Mouse (Mus musculus): ENCODE results near the gene Sash1. TPM values are rescaled to one million over a fixed set of nuclear protein-coding genes. Genes with fewer than 3 reads are reported as not detected.

Gene Sash1
- polyA plus RNA-seq, 1 experiment from 2014 or later: 6.5 TPM

DNA sequence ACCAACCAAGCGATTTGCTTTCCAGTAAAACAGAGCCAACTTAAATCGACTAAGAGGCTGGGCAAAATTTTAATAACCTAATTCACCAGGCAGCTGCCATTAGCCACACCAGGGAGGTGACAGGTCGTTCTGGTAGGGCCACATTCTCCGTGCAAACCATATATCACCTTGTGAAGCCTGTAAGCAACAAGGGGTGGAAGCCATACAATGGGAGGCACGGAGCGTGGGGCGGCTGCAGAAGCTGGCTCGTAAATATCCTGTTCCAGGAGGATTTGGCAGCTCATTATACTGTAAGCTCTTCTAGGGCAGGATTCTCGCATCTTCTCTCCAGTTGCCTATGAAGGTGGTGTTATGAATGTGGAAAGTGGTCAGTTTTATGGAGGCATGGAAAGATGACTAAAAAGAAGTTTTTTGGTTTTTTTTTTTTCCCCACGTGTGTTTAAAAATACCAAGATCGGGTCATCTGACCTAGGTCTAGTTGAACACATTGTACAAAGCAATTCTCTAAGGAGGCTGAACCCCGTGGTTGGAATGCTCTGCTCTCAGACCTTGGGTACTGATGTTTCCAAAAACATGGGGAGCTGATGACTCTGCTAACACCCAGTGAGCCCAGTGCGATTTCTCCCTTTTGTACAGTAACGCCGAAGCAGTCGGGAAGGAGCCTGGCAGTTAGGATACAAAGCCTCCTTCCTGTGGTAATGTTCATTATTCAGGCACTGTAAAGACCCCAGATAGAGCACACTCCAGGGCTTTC, 24.5 kb upstream of the Sash1 start:
- H3K9me3 ChIP-seq (ENCODE audit: control insufficient read depth, low read length): no peaks in the 10 kb centered on the region
- no peaks in the 10 kb centered on the region for H3K4me1 ChIP-seq (replicated peaks; ENCODE audit: control insufficient read depth, insufficient read depth, low read length)
- no peak overlapping the region for H3K27ac ChIP-seq (ENCODE audit: low read depth, low read length)
- no peak overlapping the region for H3K4me2 ChIP-seq (replicated peaks; ENCODE audit: low read depth, low read length)
- 79% methylated on average over 16 of the region's 16 CpGs for WGBS
- H3K27me3 ChIP-seq (ENCODE audit: control insufficient read depth, insufficient read depth, low read length): no peaks in the 10 kb centered on the region
- no peak overlapping the region for H3K9ac ChIP-seq (ENCODE audit: low read depth, low read length)
- H3K36me3 ChIP-seq (ENCODE audit: control insufficient read depth, insufficient read depth, low read length): no peaks in the 10 kb centered on the region
- no peak overlapping the region for H3K4me3 ChIP-seq (ENCODE audit: low read depth, low read length)
- ATAC-seq (ENCODE audit: low FRiP score): no peak
- DNase-seq (ENCODE audit: low spot score): no peak

DNA sequence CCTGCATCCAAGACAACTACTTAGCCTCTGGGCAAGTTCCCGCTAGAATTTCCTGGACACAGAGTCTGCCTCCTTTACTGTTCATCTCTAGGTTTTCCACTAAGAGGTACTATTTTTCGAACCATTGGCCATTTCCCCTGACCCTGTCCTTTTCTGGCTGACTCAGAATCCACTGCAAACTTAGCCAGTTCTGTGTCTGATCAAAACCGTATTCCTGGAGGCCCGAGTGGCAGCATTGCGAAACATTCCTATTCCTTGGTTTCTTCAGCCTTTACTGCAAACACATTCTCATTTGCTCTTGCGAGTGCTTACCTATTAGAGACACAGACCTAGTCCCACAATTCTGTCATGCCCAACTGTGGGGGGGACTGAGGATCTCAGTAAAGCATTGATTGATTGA, 17.2 kb upstream of the Sash1 start:
- no peaks in the 10 kb centered on the region for H3K36me3 ChIP-seq (ENCODE audit: control insufficient read depth, insufficient read depth, low read length)
- 93% methylated on average over 6 of the region's 6 CpGs for WGBS
- H3K4me1 ChIP-seq (replicated peaks; ENCODE audit: control insufficient read depth, insufficient read depth, low read length): no peaks in the 10 kb centered on the region
- no peak overlapping the region for H3K4me3 ChIP-seq (ENCODE audit: low read depth, low read length)
- H3K27ac ChIP-seq (ENCODE audit: low read depth, low read length): no peak overlapping the region
- ATAC-seq (ENCODE audit: low FRiP score): no peak
- no peak overlapping the region for H3K9ac ChIP-seq (ENCODE audit: low read depth, low read length)
- H3K9me3 ChIP-seq (ENCODE audit: control insufficient read depth, low read length): no peaks in the 10 kb centered on the region
- DNase-seq (ENCODE audit: low spot score): no peak
- no peak overlapping the region for H3K4me2 ChIP-seq (replicated peaks; ENCODE audit: low read depth, low read length)
- no peaks in the 10 kb centered on the region for H3K27me3 ChIP-seq (ENCODE audit: control insufficient read depth, insufficient read depth, low read length)

DNA sequence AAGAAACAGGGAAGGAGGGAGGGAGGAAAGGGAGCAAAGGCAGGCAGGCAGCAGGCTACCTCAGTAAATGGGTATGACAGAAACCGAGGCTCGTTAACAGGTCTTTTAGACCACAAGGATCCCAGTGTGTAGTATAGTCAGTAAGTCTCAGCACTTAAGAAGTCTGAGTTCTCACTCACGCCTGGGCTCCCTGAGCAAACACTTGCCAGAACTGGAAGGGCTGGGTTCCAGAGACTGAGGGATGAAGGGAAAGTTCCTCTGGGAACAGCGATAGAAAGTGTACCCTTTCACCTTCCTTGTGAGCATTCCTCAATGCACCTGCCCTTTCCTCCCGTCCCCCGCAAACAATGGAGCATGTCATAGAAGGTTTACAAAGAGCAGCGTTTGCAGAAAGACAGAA, 16.5 kb upstream of the Sash1 start:
- WGBS: 87% methylated on average over 7 of the region's 7 CpGs
- Histone ChIP-seq H3K36me3 (ENCODE audit: control insufficient read depth, insufficient read depth, low read length) (no peaks in the 10 kb centered on the region), H3K4me2 (replicated peaks; ENCODE audit: low read depth, low read length) (no peak overlapping the region), H3K27me3 (ENCODE audit: control insufficient read depth, insufficient read depth, low read length) (no peaks in the 10 kb centered on the region), H3K4me1 (replicated peaks; ENCODE audit: control insufficient read depth, insufficient read depth, low read length) (no peaks in the 10 kb centered on the region), H3K9me3 (ENCODE audit: control insufficient read depth, low read length) (no peaks in the 10 kb centered on the region), H3K9ac (ENCODE audit: low read depth, low read length) (no peak overlapping the region), H3K27ac (ENCODE audit: low read depth, low read length) (no peak overlapping the region), H3K4me3 (ENCODE audit: low read depth, low read length) (no peak overlapping the region)
- ATAC-seq (ENCODE audit: low FRiP score) (no peak), DNase-seq (ENCODE audit: low spot score) (no peak)

DNA sequence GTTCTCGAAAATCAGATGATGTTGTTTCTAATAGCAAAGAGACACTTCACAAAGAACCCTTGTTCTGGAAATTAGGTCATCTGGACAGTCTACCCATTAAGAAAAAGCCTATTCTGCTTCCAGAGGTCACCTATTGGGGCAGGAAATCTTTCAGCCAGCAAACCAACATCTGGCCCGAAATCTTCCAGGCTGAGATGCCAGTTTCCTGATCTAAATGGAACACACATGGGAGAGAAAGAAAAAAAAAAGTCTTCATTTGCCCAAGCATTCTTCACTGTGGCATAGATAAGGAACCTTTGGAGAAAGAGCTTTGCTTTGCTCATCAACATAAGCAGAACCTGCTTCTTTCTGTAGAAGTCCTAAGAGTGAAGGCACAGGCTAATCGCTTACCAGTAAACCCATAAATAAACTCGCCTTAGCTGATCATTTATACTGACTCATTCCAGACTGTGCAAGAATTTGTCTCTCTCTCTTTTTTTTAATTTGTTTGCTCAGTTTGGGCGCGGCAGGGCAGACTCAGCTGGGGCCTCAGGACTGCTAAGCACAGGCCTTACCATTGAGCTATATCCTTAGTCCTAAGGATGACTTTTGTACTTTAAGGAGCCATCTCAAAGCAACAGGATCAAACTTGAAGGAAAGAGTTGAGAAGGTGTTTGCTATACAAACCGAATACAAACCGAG, 13.1 kb upstream of the Sash1 start:
- Histone ChIP-seq H3K9ac (ENCODE audit: low read depth, low read length) (no peak overlapping the region), H3K27me3 (ENCODE audit: control insufficient read depth, insufficient read depth, low read length) (no peaks in the 10 kb centered on the region), H3K4me2 (replicated peaks; ENCODE audit: low read depth, low read length) (no peak overlapping the region), H3K9me3 (ENCODE audit: control insufficient read depth, low read length) (no peaks in the 10 kb centered on the region), H3K4me1 (replicated peaks; ENCODE audit: control insufficient read depth, insufficient read depth, low read length) (no peaks in the 10 kb centered on the region), H3K36me3 (ENCODE audit: control insufficient read depth, insufficient read depth, low read length) (no peaks in the 10 kb centered on the region), H3K4me3 (ENCODE audit: low read depth, low read length) (no peak overlapping the region), H3K27ac (ENCODE audit: low read depth, low read length) (no peak overlapping the region)
- WGBS: 77% methylated on average over 8 of the region's 8 CpGs
- no peak for DNase-seq (ENCODE audit: low spot score)
- ATAC-seq (ENCODE audit: low FRiP score): no peak

DNA sequence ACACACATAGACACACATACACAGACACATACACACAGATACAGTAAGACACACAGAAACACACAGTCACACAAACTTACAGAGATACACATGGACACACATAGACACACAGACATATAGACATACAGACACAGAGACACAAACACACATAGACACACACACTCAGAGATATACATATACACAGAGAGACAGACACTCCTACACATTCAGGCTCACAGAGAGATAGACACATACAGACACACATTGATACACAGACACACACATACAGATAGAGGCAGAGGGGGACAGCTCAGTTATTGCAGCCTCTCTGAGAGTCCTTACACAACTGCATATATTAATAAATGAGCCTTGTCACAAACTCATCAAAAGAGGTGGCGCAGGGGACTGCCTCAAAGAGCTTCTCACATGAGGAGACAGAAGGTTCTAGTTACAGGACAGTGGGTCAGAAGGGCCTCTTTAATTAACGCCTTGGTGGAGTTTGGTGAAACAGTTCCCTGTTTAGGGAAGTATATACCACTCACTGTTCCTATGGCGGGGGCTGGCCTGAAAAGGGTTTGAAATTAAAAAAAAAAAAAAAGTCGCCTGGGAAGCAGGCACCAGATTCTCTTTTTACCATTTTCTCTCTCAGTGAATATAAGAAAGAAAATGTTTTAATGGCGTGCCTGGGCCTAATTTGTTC, 12.4 kb upstream of the Sash1 start:
- 68% methylated on average over 5 of the region's 5 CpGs for WGBS
- no peak overlapping the region for H3K4me2 ChIP-seq (replicated peaks; ENCODE audit: low read depth, low read length)
- no peaks in the 10 kb centered on the region for H3K9me3 ChIP-seq (ENCODE audit: control insufficient read depth, low read length)
- no peaks in the 10 kb centered on the region for H3K36me3 ChIP-seq (ENCODE audit: control insufficient read depth, insufficient read depth, low read length)
- ATAC-seq (ENCODE audit: low FRiP score): no peak
- no peak for DNase-seq (ENCODE audit: low spot score)
- no peak overlapping the region for H3K27ac ChIP-seq (ENCODE audit: low read depth, low read length)
- H3K9ac ChIP-seq (ENCODE audit: low read depth, low read length): no peak overlapping the region
- H3K4me1 ChIP-seq (replicated peaks; ENCODE audit: control insufficient read depth, insufficient read depth, low read length): no peaks in the 10 kb centered on the region
- no peaks in the 10 kb centered on the region for H3K27me3 ChIP-seq (ENCODE audit: control insufficient read depth, insufficient read depth, low read length)
- H3K4me3 ChIP-seq (ENCODE audit: low read depth, low read length): no peak overlapping the region

DNA sequence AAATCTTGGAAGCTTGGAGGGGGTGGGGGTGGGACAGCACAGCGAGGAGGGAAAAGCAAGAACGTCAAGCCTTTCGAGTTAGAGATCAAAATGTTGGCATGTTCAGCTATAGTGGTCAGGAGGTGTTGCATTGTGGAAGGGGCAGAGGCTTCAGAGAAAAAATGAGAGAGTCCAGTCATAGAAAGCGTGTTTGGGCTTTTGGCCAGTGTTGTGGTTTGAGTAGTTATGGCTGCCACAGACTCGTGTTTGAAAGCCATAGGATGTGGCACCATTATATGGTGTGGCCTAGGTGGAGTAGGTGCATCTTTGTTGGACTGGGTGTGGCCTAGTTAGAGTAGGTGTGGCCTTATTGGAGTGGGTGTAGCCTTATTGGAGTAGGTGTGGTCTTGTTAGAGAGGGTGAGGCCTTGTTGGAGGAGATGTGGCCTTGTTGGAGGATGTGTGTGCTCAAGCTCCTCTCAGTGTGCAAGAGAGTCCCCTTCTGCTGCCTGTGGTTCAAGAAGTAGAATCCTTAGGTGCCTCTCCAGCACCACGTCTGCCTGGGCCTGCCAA, 9.2 kb upstream of the Sash1 start:
- DNase-seq (ENCODE audit: low spot score): no peak
- Histone ChIP-seq H3K9ac (ENCODE audit: low read depth, low read length) (no peak overlapping the region), H3K9me3 (ENCODE audit: control insufficient read depth, low read length) (no peaks in the 10 kb centered on the region), H3K4me1 (replicated peaks; ENCODE audit: control insufficient read depth, insufficient read depth, low read length) (no peaks in the 10 kb centered on the region), H3K27me3 (ENCODE audit: control insufficient read depth, insufficient read depth, low read length) (no peaks in the 10 kb centered on the region), H3K36me3 (ENCODE audit: control insufficient read depth, insufficient read depth, low read length) (no peaks in the 10 kb centered on the region), H3K27ac (ENCODE audit: low read depth, low read length) (no peak overlapping the region), H3K4me2 (replicated peaks; ENCODE audit: low read depth, low read length) (no peak overlapping the region), H3K4me3 (ENCODE audit: low read depth, low read length) (no peak overlapping the region)
- 91% methylated on average over 6 of the region's 6 CpGs for WGBS
- no peak for ATAC-seq (ENCODE audit: low FRiP score)

DNA sequence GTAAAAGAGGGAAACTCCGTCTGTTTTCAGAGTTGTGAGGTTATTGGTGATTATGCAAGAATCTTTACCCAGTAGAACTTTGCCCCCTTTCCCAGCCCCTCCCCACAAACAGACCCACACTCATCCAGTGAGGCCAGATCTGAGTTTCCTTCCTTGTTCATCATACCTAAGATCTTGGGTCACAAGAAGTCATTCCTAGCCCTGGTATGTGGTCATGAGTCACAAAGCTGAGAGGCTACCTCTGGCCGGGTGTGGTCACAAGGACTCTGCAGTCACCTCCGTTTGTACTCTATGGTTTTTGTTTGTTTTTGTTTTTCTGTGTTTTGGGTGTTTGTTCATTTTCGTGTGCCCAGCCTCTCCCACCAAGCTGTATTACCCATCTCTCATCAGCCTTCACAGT, 4.6 kb upstream of the Sash1 start:
- Histone ChIP-seq H3K9ac (ENCODE audit: low read depth, low read length) (no peak overlapping the region), H3K4me3 (ENCODE audit: low read depth, low read length) (no peak overlapping the region), H3K36me3 (ENCODE audit: control insufficient read depth, insufficient read depth, low read length) (no peaks in the 10 kb centered on the region), H3K9me3 (ENCODE audit: control insufficient read depth, low read length) (no peaks in the 10 kb centered on the region), H3K4me2 (replicated peaks; ENCODE audit: low read depth, low read length) (no peak overlapping the region), H3K27me3 (ENCODE audit: control insufficient read depth, insufficient read depth, low read length) (no peaks in the 10 kb centered on the region), H3K4me1 (replicated peaks; ENCODE audit: control insufficient read depth, insufficient read depth, low read length) (no peaks in the 10 kb centered on the region), H3K27ac (ENCODE audit: low read depth, low read length) (no peak overlapping the region)
- ATAC-seq (ENCODE audit: low FRiP score) (no peak), DNase-seq (ENCODE audit: low spot score) (no peak)
- WGBS: 84% methylated on average over 4 of the region's 4 CpGs

DNA sequence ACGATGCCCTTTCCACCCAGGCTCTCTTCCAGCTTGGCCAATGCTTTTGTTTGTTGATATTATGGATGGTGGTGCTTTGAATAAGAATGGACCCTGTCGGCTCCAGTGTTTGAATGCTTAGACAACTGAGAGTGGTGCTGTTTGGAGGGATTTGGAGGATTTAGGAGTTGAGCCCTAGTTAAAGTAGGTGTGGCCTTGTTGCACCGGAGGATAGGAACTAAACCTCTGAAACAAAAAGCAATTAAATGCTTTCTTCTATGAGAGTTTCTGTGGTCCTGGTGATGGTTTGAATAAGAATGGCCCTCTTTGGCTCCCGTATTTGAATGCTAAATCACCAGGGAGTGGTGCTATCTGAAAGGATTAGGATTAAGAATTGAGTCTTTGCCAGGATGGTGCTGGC, 3.5 kb upstream of the Sash1 start:
- Histone ChIP-seq H3K9me3 (ENCODE audit: control insufficient read depth, low read length) (no peaks in the 10 kb centered on the region), H3K36me3 (ENCODE audit: control insufficient read depth, insufficient read depth, low read length) (no peaks in the 10 kb centered on the region), H3K27ac (ENCODE audit: low read depth, low read length) (no peak overlapping the region), H3K9ac (ENCODE audit: low read depth, low read length) (no peak overlapping the region), H3K27me3 (ENCODE audit: control insufficient read depth, insufficient read depth, low read length) (no peaks in the 10 kb centered on the region), H3K4me3 (ENCODE audit: low read depth, low read length) (no peak overlapping the region), H3K4me1 (replicated peaks; ENCODE audit: control insufficient read depth, insufficient read depth, low read length) (no peaks in the 10 kb centered on the region), H3K4me2 (replicated peaks; ENCODE audit: low read depth, low read length) (no peak overlapping the region; the same call in 1 of the 2 replicates)
- WGBS: 31% methylated on average over 4 of the region's 4 CpGs
- ATAC-seq (ENCODE audit: low FRiP score): no peak
- DNase-seq (ENCODE audit: low spot score): no peak

All from hindbrain, embryonic 11.5 days (tissue).